Mouse (Mus musculus): Measurements from ENCODE around the gene D630036H23Rik.

DNA sequence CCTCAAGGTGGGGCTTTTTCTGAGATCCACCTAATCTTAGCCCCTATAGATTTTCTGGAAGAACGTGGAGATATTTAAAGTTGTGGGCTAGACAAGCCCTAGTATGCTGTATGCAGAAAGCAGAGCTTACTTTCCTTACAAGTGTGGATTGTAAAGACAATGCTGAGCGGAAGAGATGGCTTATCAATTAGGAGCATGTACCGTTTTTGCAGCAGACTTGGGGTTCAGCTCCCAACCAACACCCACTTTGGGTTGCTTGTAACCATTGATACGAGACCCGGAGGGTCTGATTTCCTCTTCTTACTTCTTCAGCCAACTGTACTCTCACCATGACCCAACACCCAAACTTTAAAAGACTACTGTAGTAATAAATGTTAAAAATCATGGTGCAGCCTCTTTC, 21.3 kb downstream of the D630036H23Rik start:
- TF ChIP-seq CTCF (conservative IDR thresholded peaks at IDR 0.05; ENCODE audit: low read length) (no peak), POU5F1 (IDR thresholded peaks at IDR 0.05; ENCODE audit: borderline replicate concordance, low read length) (no peak)

Data from E14TG2a.4 (cell line).